Mouse (Mus musculus) ES-E14 (cell line): ENCODE measurements around the gene Olfr589. TPM values are rescaled to one million over a fixed set of nuclear protein-coding genes. Genes with fewer than 3 reads are reported as not detected.
"Not testable (repeated sequence)": the region's sequence is repeated elsewhere in the genome, so short reads cannot be mapped to it uniquely, and the experiment has no call there.

Source experiments
- DNase-seq: peaks from one replicate; pipeline ENCODE4 v3.0.0-alpha.2; 2013; ENCODE audit warnings: low read depth, low spot score
- H3K27ac ChIP-seq: 2 replicates; pipeline ENCODE4 v1.5.1; 2012; ENCODE audit warnings: low read depth, mild to moderate bottlenecking, low read length, moderate library complexity, mixed read lengths; ENCODE audit not compliant: poor library complexity, insufficient read depth, severe bottlenecking
- H3K36me3 ChIP-seq: 2 replicates; pipeline ENCODE4 v1.6.1; 2012; ENCODE audit warnings: mild to moderate bottlenecking, low read length, moderate library complexity, mixed read lengths; ENCODE audit not compliant: control insufficient read depth, poor library complexity, insufficient read depth, severe bottlenecking
- H3K4me1 ChIP-seq, 2 experiments: fragments of 150-350 bp in 1 of 2; sonication (generic) in 1 of 2; 2 replicates each; pipeline ENCODE4 v1.6.1; 2012; ENCODE audit warnings: low read length in 2 of 2, mild to moderate bottlenecking in 1 of 2, mixed read lengths in 1 of 2; ENCODE audit not compliant: control insufficient read depth in 2 of 2, insufficient read depth in 2 of 2, poor library complexity in 1 of 2
- H3K4me3 ChIP-seq, 2 experiments: fragments of 150-350 bp in 1 of 2; sonication (generic) in 1 of 2; 2 replicates each; pipeline ENCODE4 v1.5.1; 2012; ENCODE audit warnings: low read length in 2 of 2, low read depth in 1 of 2, mild to moderate bottlenecking in 1 of 2, mixed read lengths in 1 of 2; ENCODE audit not compliant: insufficient read depth in 1 of 2, poor library complexity in 1 of 2, severe bottlenecking in 1 of 2
- H3K9ac ChIP-seq: 2 replicates; pipeline ENCODE4 v1.6.1; 2012; ENCODE audit warnings: low read depth, mild to moderate bottlenecking, low read length, mixed read lengths; ENCODE audit not compliant: poor library complexity, insufficient read depth, severe bottlenecking
- H3K9me3 ChIP-seq: fragments of 150-350 bp; sonication (generic); 2 replicates; pipeline ENCODE4 v1.6.1; 2012; ENCODE audit warnings: low read depth, mild to moderate bottlenecking, low read length; ENCODE audit not compliant: control insufficient read depth, insufficient read depth
- CHD2 ChIP-seq: IDR thresholded peaks from 2 replicates; pipeline ENCODE4 v1.6.1; 2014; ENCODE audit warnings: mild to moderate bottlenecking, low read depth, low read length, inconsistent platforms
- HCFC1 ChIP-seq: IDR thresholded peaks from 2 replicates; pipeline ENCODE4 v1.6.1; 2012; ENCODE audit warnings: low read length, inconsistent platforms, borderline replicate concordance; ENCODE audit not compliant: insufficient read depth
- MAFK ChIP-seq: IDR thresholded peaks from 2 replicates; pipeline ENCODE4 v1.6.1; 2014; ENCODE audit warnings: mild to moderate bottlenecking, low read depth, low read length, inconsistent platforms; ENCODE audit not compliant: insufficient read depth
- ZC3H11A ChIP-seq: IDR thresholded peaks from 2 replicates; pipeline ENCODE4 v1.6.1; 2012; ENCODE audit warnings: low read depth, mild to moderate bottlenecking, inconsistent platforms, low read length, borderline replicate concordance
- ZNF384 ChIP-seq: IDR thresholded peaks from 2 replicates; pipeline ENCODE4 v1.6.1; 2012; ENCODE audit warnings: low read depth, low read length, inconsistent platforms
- in situ Hi-C, 2 experiments: fragments of 600-800 bp; cut with MboI; formaldehyde crosslinking; loops; one replicate each; pipeline ENCODE4 v1.15.1; 2025; ENCODE audit warnings: low sequenced_read_pairs in 2 of 2, inconsistent platforms in 1 of 2; ENCODE audit not compliant: unreplicated experiment in 2 of 2
- total RNA-seq: library from RNA; depleted of rRNA; stranded (reverse); fragments of 300-350 nt; gene quantifications from 2 replicates; pipeline ENCODE4 v1.2.3, GENCODE M21; 2012; rRNA removed

The Olfr589 gene
- total RNA-seq: not detected in 2 replicates

DNA sequence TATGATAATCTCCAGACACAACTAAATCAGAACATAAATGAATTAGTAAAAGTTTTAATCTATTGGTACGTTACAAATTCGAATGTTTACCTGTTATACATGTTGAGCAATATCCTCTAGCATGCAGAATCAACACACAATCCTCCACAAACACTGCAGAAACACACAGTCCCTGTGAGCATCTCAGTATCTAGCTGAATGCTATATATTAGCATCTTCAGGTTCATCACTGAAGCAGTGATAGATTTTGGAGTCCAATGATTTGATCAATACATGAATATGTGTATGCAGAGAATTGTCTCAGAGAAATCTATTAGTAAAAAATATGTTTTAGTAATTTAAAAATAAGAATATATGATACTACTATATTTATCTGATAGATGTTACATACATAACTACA lies at the start of gene Olfr589:
Gene Olfr589 (minus strand): TSS at position 101 of the 400 bp plus-strand sequence.
- H3K9me3 ChIP-seq: no peaks in the 10 kb centered on the region
- H3K36me3 ChIP-seq: no peaks in the 10 kb centered on the region

DNA sequence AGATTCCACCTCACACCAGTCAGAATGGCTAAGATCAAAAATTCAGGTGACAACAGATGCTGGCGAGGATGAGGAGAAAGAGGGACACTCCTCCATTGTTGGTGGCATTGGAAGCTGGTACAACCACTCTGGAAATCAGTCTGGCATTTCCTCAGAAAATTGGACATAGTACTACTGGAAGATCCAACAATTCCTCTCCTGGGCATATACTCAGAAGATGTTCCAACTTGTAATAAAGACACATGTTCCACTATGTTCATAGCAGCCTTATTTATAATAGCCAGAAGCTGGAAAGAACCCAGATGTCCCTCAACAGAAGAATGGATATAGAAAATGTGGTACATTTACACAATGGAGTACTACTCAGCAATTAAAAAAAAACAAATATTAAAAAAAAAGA lies 28.3 kb upstream of the Olfr589 start, which contains the start of gene Olfr592:
Gene Olfr592 (plus strand): TSS at position 301 of the 400 bp plus-strand sequence.
- H3K9me3 ChIP-seq, H3K4me1 ChIP-seq, in situ Hi-C loops, DNase-seq, H3K36me3 ChIP-seq, H3K27ac ChIP-seq, H3K9ac ChIP-seq, H3K4me3 ChIP-seq: not testable (repeated sequence)

More for the DNA sequence above, at the start of gene Olfr589:
- H3K27ac ChIP-seq: no peak within 1 kb of the TSS
- in situ Hi-C loops: no loop called here
- DNase-seq: no peak
- H3K4me3 ChIP-seq: no peak within 1 kb of the TSS
- no peak for TF ChIP-seq MAFK
- TF ChIP-seq ZC3H11A: no peak
- no peak for TF ChIP-seq HCFC1
- H3K9ac ChIP-seq: no peak within 1 kb of the TSS
- no peaks in the 10 kb centered on the region for H3K4me1 ChIP-seq

DNA sequence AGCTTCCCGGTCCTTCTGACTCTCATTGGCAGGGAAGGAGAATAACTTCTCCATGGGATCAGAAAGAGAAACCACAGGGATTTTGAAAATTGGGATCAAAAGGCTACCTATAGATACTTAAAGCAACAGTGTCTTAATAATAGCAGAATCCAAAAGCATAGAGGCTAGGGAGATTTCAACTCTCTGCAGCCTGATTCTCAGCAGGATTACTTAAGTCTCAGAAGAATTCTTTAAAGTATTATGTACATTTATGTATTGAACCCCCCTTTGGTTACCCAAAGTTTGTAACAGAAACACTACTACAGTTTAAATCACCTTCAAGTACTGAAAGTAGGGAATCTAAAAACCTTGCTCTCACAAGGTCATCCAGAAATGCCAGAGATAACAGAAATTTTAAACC lies 22.1 kb upstream of the Olfr589 start, which contains the start of gene Olfr591:
Gene Olfr591 (minus strand): TSS at position 101 of the 400 bp plus-strand sequence.
- Histone ChIP-seq H3K4me3 (no peak within 1 kb of the TSS), H3K4me1 (no peaks in the 10 kb centered on the region), H3K9me3 (no peaks in the 10 kb centered on the region), H3K36me3 (no peaks in the 10 kb centered on the region), H3K9ac (no peak within 1 kb of the TSS), H3K27ac (no peak within 1 kb of the TSS)
- TF ChIP-seq ZNF384 (no peak), ZC3H11A (no peak), MAFK (no peak), CHD2 (no peak), HCFC1 (no peak)
- in situ Hi-C loops: no loop called here
- no peak for DNase-seq

DNA sequence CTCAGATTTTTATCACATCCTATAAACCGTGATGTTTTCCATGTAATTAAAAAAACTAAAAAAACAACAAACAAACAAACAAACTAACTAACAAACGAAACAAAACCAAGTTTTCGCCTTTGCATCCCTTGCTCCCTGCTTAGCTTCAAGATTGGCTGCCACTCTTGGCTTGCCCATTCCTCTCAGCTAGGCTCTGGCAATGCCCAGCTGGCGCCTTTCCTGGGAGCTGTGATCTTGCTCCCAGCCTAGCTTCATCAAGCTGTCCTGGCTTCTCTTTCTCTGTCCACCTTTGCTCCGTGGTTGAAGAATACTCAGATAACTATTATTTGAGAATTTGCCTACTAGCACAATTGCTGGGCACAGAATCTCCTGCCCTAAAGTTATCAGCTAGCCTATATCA lies 13.5 kb upstream of the Olfr589 start:
- Histone ChIP-seq H3K4me1 (no peaks in the 10 kb centered on the region), H3K36me3 (no peaks in the 10 kb centered on the region), H3K9ac (no peak overlapping the region), H3K27ac (no peak overlapping the region), H3K4me3 (no peak overlapping the region), H3K9me3 (no peaks in the 10 kb centered on the region)
- no peak for DNase-seq
- no peak for TF ChIP-seq MAFK
- no peak for TF ChIP-seq ZNF384
- no peak for TF ChIP-seq ZC3H11A
- no peak for TF ChIP-seq CHD2
- TF ChIP-seq HCFC1: no peak
- in situ Hi-C loops: no loop called here

- no peak within 1 kb of the TSS for H3K9ac ChIP-seq
- no peak for TF ChIP-seq ZC3H11A
- no peak for TF ChIP-seq MAFK
- TF ChIP-seq CHD2: no peak
- no peak for TF ChIP-seq ZNF384
- no peak for TF ChIP-seq HCFC1
- no peak for DNase-seq
- no peak within 1 kb of the TSS for H3K4me3 ChIP-seq
- no peaks in the 10 kb centered on the region for H3K9me3 ChIP-seq
- in situ Hi-C loops: no loop called here
- H3K4me1 ChIP-seq: no peaks in the 10 kb centered on the region
- no peak within 1 kb of the TSS for H3K27ac ChIP-seq
- no peaks in the 10 kb centered on the region for H3K36me3 ChIP-seq
Observed at GRCm38 (mm10) chr7:103140579-103140978, 15.6 kb downstream of the Olfr589 start, which contains the start of gene Olfr588-ps1. Gene Olfr588-ps1, plus strand, starts transcription at chr7:103140879.
